Mouse (Mus musculus) granulocyte monocyte progenitor cell, adult 5-6 weeks (primary cell): ENCODE results near the gene Chad. TPM values are rescaled to one million over a fixed set of nuclear protein-coding genes. Genes with fewer than 3 reads are reported as not detected.

ENCODE experiments used
- ATAC-seq: replicated peaks from 2 replicates; pipeline ENCODE4 v1.8.0; 2016; ENCODE audit warnings: mild to moderate bottlenecking, moderate TSS enrichment, inconsistent platforms; ENCODE audit not compliant: poor library complexity, severe bottlenecking
- total RNA-seq, 2 experiments: library from RNA; stranded (forward) in 1 of 2; stranded (reverse) in 1 of 2; fragments of 200-712, 200-1000 nt in 1 of 2; fragments of >200 nt in 1 of 2; fragmentation: Nextera tagmentation in 1 of 2; gene quantifications; 2 replicates each; pipeline ENCODE4 v1.2.3; 2014 to 2017

Chad gene
- total RNA-seq (2014; fragmentation: Nextera tagmentation) (not detected in 2 replicates), total RNA-seq (2017) (not detected in 2 replicates)

DNA sequence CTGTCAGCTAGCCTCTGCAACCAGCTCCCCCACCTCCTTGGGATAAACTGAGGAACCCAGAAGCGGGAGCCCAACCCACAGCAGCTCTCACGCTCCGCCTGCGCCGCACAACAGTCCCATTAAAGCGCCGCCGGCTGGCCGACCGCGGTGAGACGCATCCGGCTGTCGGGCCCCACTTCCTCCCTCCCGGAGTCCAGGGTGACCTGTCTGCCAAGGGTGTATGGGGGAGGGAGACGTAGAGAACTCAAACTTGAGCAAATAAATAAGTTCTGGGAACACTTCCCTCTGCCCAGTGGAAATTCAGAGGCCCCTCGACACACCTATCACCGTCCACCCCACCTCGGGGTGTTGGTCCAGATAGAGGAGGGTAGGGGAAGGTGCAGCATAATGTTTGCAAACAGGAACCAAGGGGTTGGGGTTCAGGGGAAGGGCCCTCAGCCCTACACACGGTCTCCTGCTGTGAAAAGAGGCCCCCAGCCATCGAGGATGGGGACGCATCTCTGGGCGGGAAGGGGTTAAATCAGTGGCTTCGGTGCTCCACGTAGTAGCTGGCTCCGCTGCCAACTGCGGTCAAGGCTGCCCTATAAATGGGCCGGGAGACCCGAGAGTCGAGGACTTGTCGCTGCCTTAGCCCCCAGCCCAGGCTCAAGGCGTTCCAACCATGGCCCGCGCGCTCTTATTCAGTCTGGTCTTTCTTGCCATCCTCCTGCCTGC is at the start of gene Chad:
Gene Chad (plus strand): TSS at position 611 of the 714 bp plus-strand sequence.
- ATAC-seq = peak; percentile 90

DNA sequence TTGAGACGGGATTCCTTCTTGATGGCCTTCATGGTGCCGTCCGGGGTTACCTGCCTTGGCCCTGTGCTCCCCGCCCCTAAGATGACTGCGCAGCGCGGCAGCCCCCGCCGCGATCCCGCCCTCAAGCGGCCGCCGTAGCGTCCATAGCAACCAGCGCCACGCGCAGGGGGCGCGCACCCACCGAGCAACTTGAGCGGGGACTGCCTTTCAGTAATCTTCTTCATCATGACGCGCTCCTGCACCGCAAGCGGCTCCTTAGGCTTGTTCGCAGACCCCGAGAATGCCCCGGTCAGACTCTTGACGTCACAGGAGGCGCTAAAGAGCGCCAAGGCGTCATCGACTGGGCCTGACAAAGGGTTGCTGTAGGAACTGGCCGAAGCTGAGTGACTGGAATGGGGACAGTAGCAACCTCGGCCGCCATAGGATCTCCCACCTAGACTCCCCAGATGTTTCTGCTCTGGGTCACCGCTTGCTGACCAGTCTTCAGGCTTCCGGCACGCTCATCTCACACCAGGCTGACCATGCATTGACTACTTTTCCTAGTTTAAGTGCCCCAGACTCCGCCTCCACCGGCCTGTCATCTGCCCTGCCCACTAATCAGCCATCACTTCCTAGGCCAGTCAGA is 43.5 kb upstream of the Chad start, which contains the start of gene Mycbpap:
Gene Mycbpap (minus strand): TSS at position 524 of the 625 bp plus-strand sequence.
- ATAC-seq = peak; percentile 88

DNA sequence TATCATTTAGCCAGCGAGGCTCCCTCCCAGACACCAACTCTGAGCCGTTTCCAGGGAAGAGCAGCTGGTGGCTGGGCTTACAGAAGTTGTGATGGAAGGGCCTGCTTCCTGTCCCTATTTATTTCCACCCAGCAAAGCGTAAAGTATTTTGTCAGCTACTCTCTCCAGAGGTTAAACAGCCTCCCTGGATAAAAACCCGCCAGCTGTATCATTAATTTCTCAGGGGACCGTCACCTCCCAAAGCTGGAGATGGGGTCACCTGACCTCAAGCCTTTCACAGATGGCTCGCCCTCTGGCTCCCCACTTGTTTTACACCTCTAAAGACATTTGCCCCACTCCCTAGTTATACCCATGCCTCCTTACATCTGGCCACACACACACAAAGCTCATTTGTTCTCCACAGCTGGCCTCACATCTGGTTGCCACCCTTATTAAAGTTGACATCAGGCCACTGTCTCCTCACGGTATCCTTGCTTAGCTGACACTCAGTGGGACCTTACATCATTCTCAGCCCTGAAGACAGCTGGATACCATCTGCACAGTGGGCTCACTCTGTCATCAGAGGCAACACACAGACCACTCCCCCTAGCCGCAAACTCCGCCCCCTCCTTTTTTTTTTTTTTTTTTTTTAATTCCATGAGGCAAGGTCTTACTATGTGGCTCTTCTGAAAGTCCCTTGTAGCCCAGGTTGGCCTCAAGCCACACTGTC is 38.5 kb upstream of the Chad start:
- peak; percentile 72 for ATAC-seq

- no peak for ATAC-seq
Observed at GRCm38 (mm10) chr11:94528879-94529278, 36.0 kb upstream of the Chad start.

DNA sequence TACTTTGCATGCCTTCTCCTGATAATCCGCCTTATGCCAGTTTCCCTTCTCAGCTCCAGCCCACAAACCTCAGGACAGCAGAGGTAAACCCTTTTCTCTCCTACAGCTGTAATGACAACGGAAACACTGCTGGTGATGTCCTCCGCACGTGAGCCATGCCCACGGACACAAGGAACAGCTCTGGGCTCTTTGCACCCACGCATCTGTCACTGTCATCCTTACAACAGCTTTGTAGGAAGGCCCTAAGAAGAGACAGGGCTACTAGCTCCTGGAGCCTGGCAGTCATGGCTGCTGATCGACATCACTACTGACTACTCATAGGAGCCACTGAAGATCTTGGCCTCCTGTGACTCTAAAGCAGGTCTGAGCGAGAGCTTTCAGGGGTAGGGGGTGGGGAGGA is 31.7 kb upstream of the Chad start:
- no peak for ATAC-seq

GRCm38 (mm10) chr11:94538733-94539292 is 26.0 kb upstream of the Chad start:
- ATAC-seq = no peak

- ATAC-seq = no peak
Observed at GRCm38 (mm10) chr11:94539761-94540160, 25.1 kb upstream of the Chad start.

- ATAC-seq = no peak
Observed at GRCm38 (mm10) chr11:94542400-94542799, 22.4 kb upstream of the Chad start.

- no peak for ATAC-seq
Observed at GRCm38 (mm10) chr11:94543344-94543743, 21.5 kb upstream of the Chad start.

DNA sequence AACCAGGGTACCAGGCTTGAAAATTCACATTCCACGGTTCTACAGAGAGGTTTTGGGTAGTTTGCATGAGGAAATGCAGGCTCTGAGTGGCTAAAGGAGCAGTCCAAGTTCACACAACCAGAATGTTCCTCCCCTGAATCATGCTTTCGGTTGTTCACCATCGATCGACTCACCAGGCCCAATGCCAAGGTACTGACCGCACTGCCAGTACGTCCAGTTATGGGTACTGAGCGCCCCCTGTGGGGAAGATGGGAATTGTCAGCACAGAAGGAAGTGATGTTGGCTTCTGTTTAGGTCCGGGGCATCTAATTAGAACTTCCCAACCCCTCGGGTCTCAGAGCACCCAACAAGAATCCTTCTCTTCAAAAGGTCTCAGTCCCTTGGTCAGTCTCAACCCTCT is 20.9 kb upstream of the Chad start:
- peak; percentile 67 for ATAC-seq

DNA sequence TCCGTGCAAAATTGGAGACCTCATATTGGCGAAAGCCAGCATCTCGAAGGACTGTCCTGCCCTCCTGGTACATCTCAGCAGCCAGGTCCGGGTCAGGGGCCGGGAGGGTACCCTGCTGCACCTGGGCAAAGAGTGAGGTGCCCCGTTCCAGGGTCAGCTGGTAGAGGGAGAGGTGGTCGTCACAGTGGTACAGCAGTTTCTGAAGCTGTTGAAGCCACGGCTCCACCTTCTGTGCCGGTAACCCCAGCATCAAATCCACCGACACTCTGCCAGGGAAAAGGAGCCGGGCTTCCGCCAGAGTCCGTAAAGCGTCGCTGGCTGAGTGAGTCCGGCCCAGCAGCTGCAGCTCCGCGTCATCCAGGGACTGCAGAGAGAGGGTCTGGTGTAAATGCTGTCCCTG is 20.4 kb upstream of the Chad start:
- no peak for ATAC-seq

DNA sequence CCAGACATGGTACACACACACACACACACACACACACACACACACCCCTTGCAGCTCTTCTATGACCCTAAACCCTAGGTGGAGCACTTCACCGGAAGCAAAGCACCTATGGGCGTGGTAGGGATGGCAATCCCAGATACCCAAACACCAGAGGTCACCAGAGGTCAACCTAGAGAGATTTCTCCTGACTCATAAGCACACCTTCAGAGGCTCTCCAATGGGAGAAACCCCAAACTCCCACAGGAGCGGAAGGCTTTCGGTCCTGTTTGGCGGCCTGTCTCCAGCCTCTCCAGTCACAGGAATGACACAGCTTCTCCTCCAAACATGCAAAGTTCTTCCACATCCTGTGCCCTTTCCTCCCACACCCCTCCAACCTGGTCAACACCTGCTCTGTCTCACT is 18.5 kb upstream of the Chad start:
- ATAC-seq = no peak

GRCm38 (mm10) chr11:94547271-94547670 is 17.6 kb upstream of the Chad start:
- no peak for ATAC-seq

- peak; percentile 28 for ATAC-seq
Observed at GRCm38 (mm10) chr11:94548041-94548784, 16.6 kb upstream of the Chad start.

DNA sequence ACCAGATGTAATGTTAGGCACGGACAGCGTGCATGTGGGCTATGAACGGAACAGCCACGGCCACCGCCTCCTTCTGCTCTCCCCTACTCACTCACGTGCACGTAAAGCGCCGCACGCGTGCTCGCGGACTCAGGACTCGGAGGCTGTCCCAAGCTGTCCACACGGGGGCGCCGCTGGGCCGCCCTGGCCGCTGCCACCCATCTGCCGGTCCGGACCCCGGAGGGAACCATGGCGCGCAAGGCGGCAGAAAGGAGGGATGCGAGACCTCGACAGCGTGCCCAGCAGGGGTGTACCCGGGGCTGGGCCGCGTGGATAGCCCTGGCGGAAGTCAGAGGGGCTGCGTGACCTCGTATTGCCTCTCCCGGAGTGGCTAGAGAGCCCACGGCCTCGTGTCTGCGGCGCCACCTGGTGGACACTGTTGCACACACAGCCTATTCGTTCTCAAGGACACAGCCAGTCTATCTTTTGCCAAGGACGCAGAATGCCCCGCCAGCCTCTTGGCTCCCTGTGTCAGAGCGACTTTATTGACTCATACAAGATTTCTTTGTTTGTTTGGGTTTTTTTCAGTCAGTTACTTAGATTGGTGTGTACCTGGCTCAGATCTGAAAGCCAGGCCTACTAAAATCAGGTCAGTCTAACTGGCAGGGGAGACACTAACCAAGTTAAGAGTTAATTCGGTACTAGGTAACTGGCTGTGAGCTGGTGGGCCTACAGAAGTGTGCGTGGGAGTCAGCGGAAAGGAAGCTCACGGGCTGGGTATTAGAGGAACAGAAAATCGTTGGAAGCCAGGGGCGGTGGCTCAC is 15.8 kb upstream of the Chad start, which contains the start of gene Rsad1:
Gene Rsad1 (minus strand): TSS at position 368 of the 803 bp plus-strand sequence.
- ATAC-seq = peak; percentile 90

- ATAC-seq = peak; percentile 44
Observed at GRCm38 (mm10) chr11:94549691-94550441, 15.0 kb upstream of the Chad start.

DNA sequence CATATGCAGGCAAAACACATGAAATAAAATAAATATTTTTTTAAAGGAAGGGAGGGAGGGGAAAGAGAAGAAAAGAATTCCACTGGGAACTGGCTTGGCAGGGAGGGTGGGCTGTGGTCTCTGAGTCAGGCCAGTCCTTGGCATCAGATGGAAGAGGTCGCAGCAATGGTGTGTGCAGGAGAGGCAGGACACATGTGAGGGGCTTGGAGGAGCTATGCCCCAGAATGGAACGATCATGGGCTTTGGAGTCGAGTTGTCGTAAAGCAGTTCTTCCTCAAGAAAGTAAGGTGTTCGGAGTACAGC is 14.5 kb upstream of the Chad start:
- no peak for ATAC-seq

DNA sequence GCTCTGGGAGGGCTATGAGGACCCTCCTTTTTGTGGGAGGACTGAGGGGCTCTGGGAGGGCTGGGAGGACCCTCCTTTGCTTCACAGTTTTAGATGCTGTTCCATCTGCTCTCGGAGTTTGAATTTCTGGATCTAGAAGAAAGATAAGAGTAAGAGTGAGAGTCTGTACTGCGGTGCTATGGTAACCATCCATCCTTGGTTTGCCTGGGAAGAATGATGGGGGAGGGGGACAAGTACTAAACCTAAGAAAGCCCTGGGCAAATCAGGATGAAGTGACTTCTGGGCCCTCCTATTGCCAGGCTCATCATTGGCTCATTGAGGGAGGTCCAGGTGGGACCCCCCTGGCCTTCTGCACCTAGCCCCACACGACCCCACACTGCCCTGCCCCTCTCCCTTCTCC is 6.6 kb upstream of the Chad start:
- no peak for ATAC-seq

DNA sequence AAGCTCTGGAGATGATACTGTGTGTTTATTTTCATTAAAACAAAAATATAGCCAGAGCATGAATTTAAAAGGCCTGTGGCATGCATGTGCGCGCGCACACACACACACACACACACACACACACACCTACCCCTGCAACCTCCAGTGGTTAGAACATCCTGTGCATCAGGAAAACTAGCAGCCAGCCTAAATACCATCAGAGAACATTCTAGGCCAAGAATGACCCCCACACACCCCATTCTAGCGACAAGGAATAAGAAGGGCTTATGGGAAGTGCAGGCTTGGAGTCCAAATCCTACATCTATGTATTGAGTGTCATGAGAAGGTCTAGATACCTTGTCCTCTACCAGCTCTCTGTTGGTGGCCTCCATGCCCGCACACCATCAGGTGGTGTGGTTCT is 1.5 kb upstream of the Chad start:
- no peak for ATAC-seq
